Mouse (Mus musculus): Measurements from ENCODE around the gene Sema6d. TPM values are rescaled to one million over a fixed set of nuclear protein-coding genes. Genes with fewer than 3 reads are reported as not detected.

Sema6d gene
- total RNA-seq, 2 experiments from 2014 or later = 83.4 to 91.4 TPM

DNA sequence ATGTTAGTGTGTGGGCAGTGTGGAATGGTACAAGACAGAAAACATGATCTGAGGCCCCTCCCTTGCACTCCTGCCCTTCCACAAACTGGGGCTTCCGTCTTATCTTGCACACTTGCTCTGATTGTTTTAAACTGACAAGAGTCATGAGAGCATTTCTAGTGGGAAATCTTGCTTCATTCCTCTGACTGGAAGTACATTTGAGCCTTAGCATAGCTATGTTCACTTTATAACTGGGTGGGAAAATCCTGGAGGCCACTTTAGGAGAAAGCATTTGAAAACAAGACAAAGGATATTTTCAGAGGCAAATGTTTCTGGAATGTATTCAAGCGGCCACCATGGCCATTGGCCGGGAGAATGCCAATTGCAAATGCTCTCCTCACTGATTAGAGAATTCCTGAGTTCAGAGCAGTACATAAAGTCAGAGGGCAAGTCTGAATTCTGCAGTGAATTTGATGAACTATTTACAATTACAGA is 371.6 kb downstream of the Sema6d start:
- intact Hi-C loops (cut with DNase I) = no loop called here
- no peak for DNase-seq

GRCm38 (mm10) chr2:124465004-124465946 is 375.5 kb downstream of the Sema6d start:
- intact Hi-C loops (cut with DNase I) = no loop called here
- no peak for DNase-seq

DNA sequence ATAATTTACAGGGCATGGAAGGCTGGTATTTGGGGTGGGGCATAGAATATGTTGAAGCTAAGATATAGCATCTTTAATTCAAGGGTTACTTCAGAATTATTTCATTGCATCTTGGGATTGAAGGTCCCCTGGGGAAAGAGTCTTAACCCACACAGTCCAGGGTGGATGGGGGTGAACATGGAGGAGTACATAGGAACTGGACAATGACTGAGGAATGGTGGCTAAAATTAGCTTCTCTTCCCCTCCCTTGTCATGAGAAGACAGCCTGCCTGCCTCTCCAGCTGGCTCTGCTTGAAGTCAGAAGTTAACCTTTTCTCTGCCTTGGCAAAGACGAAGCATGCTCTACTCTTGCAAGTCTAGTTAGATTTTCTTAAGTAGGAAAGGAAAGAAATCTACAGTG is 377.7 kb downstream of the Sema6d start:
- DNase-seq = no peak
- intact Hi-C loops (cut with DNase I) = no loop called here

DNA sequence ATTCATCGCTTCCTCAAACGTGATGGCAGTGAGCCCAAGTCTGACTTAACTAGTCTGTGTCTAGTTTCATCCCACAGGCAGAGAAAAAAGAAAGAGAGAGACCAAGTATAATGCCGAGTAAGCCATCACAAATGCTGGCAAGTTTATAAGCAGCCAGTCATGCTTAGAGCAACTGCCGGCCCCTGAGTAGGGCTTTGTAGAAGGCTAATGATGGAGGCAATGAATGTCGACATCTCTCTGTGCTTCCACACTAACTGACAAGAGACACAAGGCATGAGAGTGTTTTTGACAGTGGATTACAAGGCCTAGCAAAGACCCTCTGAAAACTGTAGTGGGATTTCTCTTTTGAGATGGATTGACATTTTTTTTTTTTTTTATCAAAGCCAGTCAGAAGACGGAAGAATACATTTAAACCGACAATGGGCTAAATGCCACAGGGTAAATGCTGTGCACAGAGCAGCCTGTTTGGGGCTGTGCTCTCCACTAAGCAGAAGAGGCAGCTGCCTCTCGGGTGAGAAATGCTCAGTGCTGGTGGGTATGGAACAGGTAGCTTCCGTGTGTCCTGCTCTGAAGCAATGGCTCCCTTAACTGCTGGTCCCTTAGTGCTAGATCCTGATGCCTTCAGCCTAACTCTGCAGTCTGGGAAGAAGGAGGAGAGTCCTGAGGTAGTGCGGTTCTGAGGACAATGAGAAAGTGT is 380.7 kb downstream of the Sema6d start:
- intact Hi-C loops (cut with DNase I) = no loop called here
- peak; percentile 34 for DNase-seq

DNA sequence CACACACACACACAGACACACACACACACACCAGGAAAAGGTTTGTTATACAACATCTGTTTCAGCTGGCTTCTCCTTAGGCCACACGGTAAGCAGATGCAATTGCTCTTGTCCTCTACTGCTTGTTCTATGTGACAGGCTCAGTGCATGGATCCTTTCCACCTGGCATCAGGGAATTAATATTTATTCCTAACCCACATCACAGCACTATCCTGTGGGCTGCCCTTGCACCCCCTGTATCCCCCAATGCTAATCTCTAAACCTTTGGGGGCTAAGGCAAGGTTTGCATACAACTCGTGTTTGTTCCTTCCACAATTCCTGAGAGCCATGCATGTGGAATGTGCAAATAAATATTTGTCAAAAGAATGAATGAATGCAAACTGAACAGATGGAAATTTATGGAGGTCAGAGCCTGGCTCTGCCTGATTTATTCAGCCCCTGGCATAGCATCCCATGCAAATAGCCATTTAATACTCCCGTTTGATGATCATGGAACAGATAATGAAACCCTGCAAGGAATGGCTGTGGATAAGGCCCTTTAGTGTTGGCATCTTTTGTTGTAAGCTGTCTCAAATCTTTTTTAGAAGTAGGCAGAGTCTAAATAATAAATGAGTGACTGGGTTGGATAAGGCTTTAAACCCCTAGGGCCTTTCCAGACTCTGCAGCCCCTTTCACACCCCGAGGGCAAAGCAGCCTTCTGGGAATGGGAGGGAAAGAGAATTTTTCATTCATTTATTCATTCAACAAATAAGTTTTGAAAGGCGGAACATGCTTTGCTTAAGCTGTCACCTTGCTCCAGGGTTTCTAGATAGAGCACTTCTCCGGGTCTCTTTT is 383.1 kb downstream of the Sema6d start:
- DNase-seq = no peak
- intact Hi-C loops (cut with DNase I) = no loop called here

GRCm38 (mm10) chr2:124477904-124478303 is 388.1 kb downstream of the Sema6d start:
- no peak for DNase-seq
- intact Hi-C loops (cut with DNase I) = no loop called here

GRCm38 (mm10) chr2:124478526-124478925 is 388.8 kb downstream of the Sema6d start:
- DNase-seq = no peak
- intact Hi-C loops (cut with DNase I) = no loop called here

GRCm38 (mm10) chr2:124485761-124486160 is 396.0 kb downstream of the Sema6d start:
- intact Hi-C loops (cut with DNase I) = no loop called here
- DNase-seq = no peak

- intact Hi-C loops (cut with DNase I) = no loop called here
- peak; percentile 45 for DNase-seq
Measured at GRCm38 (mm10) chr2:124490010-124490801, 400.4 kb downstream of the Sema6d start.

DNA sequence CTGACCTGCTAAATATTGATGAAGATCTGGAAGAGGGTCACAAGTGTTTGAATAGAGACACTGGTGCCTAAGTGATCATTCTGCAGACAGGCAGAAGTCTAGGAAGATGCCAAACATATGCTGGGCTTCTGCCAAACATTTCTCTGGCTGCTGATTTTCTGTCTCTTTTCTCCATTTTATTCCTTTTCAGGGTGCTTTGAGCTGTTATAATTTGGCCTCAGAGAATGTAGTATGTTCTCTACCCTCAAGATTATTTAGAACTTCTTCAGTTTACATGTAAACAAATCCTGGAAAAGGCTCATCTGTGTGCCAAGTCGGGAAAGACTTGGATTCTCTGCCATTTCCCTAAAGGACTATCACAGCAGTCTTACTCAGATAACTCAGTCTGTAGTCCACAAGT is 406.0 kb downstream of the Sema6d start:
- intact Hi-C loops (cut with DNase I) = no loop called here
- DNase-seq = peak; percentile 18

- intact Hi-C loops (cut with DNase I) = no loop called here
- no peak for DNase-seq
Measured at GRCm38 (mm10) chr2:124499670-124500069, 409.9 kb downstream of the Sema6d start.

DNA sequence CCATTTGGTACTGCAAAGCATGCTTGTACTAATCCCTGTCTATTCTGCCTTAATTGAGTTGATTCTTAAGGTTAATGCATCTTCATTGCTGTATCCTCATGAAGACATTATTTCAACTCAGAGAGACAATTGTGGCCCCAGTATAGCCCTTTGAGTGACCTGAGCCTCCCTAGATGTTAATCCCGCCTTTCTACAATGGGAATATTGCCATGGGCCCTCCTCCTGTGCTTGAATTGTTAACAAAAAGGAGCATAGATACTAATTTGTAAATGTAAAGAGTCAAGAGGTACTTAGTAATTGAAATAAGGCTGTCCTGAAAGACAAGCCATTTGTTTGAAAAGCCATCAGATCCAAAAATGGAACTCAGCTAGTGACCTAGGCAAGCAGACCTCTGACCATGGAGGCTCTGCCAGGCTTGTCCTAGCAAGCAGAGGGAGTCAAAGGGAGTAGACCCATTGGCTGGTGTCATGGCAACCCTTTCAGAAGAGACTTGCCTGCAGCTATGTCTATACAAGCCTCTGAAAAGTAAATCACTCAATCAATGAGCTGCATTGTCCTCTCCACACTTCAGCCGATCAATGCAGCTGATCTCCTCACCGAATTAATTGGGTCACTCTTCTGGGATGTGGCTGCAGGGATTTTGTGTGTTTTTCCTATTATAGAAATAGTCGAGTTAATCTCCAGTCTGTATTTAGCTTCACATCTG is 416.2 kb downstream of the Sema6d start:
- DNase-seq = no peak
- intact Hi-C loops (cut with DNase I) = no loop called here

GRCm38 (mm10) chr2:124507804-124508203 is 418.0 kb downstream of the Sema6d start:
- no peak for DNase-seq
- intact Hi-C loops (cut with DNase I) = no loop called here

DNA sequence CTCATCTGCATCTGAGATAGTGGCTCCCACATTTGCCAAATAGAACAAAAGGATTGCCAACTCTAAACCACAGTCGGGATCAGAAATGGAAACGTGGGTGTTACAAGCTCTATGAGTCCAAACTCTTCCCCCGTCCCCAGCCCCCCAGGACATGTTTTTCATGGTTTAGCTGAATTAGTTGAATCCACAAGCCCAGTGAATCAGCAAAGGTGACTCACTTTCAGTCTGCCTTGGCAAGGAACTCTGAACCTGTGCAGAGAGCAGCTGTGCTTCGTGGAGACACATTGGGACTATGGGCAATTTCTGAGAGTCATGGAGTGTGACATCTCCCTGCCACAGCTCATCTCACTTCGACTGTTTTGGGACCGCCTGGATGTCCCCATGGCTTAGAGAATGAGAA is 419.7 kb downstream of the Sema6d start:
- no peak for DNase-seq
- intact Hi-C loops (cut with DNase I) = no loop called here

GRCm38 (mm10) chr2:124511826-124512225 is 422.1 kb downstream of the Sema6d start:
- DNase-seq = peak; percentile 31
- intact Hi-C loops (cut with DNase I) = no loop called here

DNA sequence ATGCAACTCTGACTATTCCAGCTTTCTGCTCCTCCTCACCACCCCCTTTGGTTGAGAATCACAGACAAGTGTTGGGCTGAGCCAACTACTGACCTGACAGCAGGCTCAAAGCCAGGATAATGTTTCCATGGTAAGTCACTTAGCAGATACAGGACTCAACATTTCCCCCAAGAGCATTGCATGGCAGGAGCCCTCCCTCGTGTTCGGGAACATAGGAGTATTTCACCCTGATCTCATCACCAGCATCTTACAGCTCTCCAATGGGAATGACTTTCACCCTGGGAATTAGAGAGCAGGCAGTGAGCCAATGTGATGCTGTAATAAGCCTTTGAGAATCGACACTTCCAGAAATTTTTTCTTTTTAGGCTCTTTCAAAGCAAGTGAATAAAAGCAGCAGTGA is 432.7 kb downstream of the Sema6d start:
- intact Hi-C loops (cut with DNase I) = no loop called here

GRCm38 (mm10) chr2:124523667-124524066 is 433.9 kb downstream of the Sema6d start:
- intact Hi-C loops (cut with DNase I) = no loop called here
- no peak for DNase-seq

More for the DNA sequence above, 432.7 kb downstream of the Sema6d start:
- peak; percentile 29 for DNase-seq

- intact Hi-C loops (cut with DNase I) = no loop called here
- DNase-seq = peak; percentile 72
Measured at GRCm38 (mm10) chr2:124524167-124524566, 434.4 kb downstream of the Sema6d start.

DNA sequence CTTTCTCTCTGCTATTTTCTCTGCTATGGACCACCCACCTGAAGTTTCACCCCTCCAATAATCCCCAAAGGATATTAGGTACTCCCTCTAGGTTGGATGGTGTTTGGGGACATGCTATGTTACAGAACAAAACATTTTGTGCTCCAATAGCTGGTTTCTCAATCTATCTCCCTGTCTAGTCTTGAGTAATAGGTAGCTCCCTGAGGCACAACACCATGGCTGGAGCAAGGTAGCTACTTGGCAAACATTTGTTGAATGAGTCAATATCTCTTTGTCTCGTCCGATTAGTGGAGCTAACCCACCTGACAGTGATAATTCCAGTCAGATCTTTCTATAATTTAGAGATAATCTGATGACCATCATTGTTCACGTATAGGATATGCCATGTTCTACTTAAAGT is 437.9 kb downstream of the Sema6d start:
- intact Hi-C loops (cut with DNase I) = no loop called here

More for the DNA sequence above, 437.9 kb downstream of the Sema6d start:
- no peak for DNase-seq

All from left cerebral cortex, postnatal 4 days (tissue).